Mouse (Mus musculus): ENCODE measurements around the gene Ctsw.

The Ctsw gene

GRCm38 (mm10) chr19:5488878-5489571 is 20.7 kb upstream of the Ctsw start:
- in situ Hi-C loops (cut with MboI; ENCODE audit: unreplicated experiment in 2 of 2): loop anchor here (5.0 kb wide), 3 partner anchors 57 to 122 kb away; partner anchors contain the start of genes AI837181 (in 1 of the 2), Banf1 (in 1 of the 2) and Eif1ad (in 1 of the 2)

DNA sequence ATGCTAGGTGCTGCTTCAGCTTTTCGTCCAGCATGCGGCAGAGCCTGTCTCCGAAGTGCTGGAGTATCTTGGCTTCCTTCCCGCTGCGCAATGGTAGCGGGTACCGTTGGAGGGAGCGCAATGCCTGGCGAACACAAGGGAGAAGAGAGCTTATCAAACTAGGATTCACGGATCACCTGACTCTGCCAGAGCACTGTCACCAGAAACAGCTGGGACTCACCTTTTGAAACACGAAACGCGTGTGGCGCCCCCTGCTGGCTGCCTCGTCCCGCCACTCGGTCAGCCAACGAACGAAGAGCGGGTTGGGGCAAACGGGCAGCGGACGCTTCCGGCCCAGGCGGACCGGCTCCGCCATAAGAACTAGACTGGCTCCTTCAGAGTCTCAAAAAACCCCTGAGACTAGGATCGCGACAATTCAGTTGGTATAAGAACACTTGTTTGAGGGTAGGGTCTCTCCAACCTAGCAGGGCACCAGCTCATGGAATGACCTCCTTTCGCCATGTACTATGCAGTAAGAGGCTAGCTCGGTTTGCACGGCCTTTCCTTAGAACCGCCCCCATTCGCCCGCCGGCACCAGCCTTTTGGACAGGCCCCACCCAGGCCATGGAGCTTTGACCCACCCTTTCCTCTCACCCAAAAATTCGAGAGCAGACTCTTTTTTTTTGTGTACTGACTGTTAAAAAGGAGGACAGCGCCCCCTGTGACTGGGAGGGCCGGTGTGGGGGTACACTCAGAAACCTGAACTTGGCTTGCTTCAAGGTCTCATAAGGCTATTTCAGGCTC is 19.7 kb upstream of the Ctsw start, which contains the start of gene Mus81:
Mus81 (minus strand) TSS at position 635 of the 783 bp plus-strand sequence.
- in situ Hi-C loops (cut with MboI; ENCODE audit: unreplicated experiment in 2 of 2): loop anchor here (5.0 kb wide), 3 partner anchors 56 to 121 kb away; partner anchors contain the start of genes AI837181 (in 1 of the 2), Banf1 (in 1 of the 2) and Eif1ad (in 1 of the 2)

GRCm38 (mm10) chr19:5486771-5487170 is 18.5 kb upstream of the Ctsw start:
- in situ Hi-C loops (cut with MboI; ENCODE audit: unreplicated experiment in 2 of 2): loop anchor here (5.0 kb wide), 3 partner anchors 54 to 119 kb away; partner anchors contain the start of genes AI837181 (in 1 of the 2), Banf1 (in 1 of the 2) and Eif1ad (in 1 of the 2)

DNA sequence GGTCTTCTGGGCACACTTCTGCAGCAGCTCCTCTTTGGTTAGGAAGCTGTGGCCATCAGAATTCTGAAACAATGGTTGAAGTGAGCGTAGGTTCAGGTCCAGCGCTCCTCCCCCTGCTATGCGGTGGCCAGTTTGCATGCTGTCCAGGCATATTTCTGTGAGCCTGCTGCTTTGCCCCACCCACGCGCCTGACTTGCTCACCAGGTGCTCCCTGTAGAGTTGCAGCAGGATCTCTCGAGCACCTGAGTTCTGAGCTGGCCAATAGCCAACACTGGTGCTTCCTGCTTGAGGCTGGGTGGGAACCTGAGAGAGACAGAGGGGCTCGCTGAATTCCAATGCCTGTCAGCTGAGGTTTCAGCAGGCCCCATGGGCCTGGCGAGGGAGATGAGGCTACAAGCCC is 18.0 kb upstream of the Ctsw start:
- in situ Hi-C loops (cut with MboI; ENCODE audit: unreplicated experiment in 2 of 2): loop anchor here (5.0 kb wide), 3 partner anchors 54 to 119 kb away; partner anchors contain the start of genes AI837181 (in 1 of the 2), Banf1 (in 1 of the 2) and Eif1ad (in 1 of the 2)

- in situ Hi-C loops (cut with MboI; ENCODE audit: unreplicated experiment in 2 of 2): loop anchor here (5.0 kb wide), 3 partner anchors 54 to 119 kb away; partner anchors contain the start of genes AI837181 (in 1 of the 2), Banf1 (in 1 of the 2) and Eif1ad (in 1 of the 2)
Measured at GRCm38 (mm10) chr19:5485821-5486220, 17.5 kb upstream of the Ctsw start.

- in situ Hi-C loops (cut with MboI; ENCODE audit: unreplicated experiment in 2 of 2): loop anchor here (5.0 kb wide), 3 partner anchors 53 to 118 kb away; partner anchors contain the start of genes AI837181 (in 1 of the 2), Banf1 (in 1 of the 2) and Eif1ad (in 1 of the 2)
Measured at GRCm38 (mm10) chr19:5485371-5485770, 17.1 kb upstream of the Ctsw start.

GRCm38 (mm10) chr19:5484496-5484895 is 16.2 kb upstream of the Ctsw start:
- in situ Hi-C loops (cut with MboI; ENCODE audit: unreplicated experiment in 2 of 2): no loop called here

GRCm38 (mm10) chr19:5483386-5484359 is 15.4 kb upstream of the Ctsw start:
- in situ Hi-C loops (cut with MboI; ENCODE audit: unreplicated experiment in 2 of 2): no loop called here

GRCm38 (mm10) chr19:5481398-5481797 is 13.1 kb upstream of the Ctsw start:
- in situ Hi-C loops (cut with MboI; ENCODE audit: unreplicated experiment in 2 of 2): no loop called here

DNA sequence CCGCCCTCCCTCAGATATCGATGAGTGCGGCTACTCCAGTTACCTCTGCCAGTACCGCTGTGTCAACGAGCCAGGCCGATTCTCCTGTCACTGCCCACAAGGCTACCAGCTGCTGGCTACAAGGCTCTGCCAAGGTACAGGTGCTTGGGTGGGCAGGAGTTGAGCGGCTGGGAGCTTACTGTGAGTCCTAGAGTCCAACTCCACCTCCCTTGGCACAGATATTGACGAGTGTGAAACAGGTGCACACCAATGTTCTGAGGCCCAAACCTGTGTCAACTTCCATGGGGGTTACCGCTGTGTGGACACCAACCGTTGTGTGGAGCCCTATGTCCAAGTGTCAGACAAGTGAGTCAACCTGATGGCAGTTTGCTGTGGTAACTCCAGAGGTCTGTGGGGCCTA is 11.7 kb upstream of the Ctsw start:
- in situ Hi-C loops (cut with MboI; ENCODE audit: unreplicated experiment in 2 of 2): no loop called here

GRCm38 (mm10) chr19:5477668-5478300 is 9.5 kb upstream of the Ctsw start:
- in situ Hi-C loops (cut with MboI; ENCODE audit: unreplicated experiment in 2 of 2): loop anchor here in 1 of 2 experiments (10.0 kb wide), 1 partner anchor 87 kb away; the partner anchor contains the start of genes Ap5b1 and Ovol1

GRCm38 (mm10) chr19:5477004-5477667 is 8.8 kb upstream of the Ctsw start:
- in situ Hi-C loops (cut with MboI; ENCODE audit: unreplicated experiment in 2 of 2): loop anchor here in 1 of 2 experiments (10.0 kb wide), 1 partner anchor 88 kb away; the partner anchor contains the start of genes Ap5b1 and Ovol1

- in situ Hi-C loops (cut with MboI; ENCODE audit: unreplicated experiment in 2 of 2): loop anchor here in 1 of 2 experiments (10.0 kb wide), 1 partner anchor 90 kb away; the partner anchor contains the start of genes Ap5b1 and Ovol1
Measured at GRCm38 (mm10) chr19:5475069-5475714, 6.9 kb upstream of the Ctsw start.

DNA sequence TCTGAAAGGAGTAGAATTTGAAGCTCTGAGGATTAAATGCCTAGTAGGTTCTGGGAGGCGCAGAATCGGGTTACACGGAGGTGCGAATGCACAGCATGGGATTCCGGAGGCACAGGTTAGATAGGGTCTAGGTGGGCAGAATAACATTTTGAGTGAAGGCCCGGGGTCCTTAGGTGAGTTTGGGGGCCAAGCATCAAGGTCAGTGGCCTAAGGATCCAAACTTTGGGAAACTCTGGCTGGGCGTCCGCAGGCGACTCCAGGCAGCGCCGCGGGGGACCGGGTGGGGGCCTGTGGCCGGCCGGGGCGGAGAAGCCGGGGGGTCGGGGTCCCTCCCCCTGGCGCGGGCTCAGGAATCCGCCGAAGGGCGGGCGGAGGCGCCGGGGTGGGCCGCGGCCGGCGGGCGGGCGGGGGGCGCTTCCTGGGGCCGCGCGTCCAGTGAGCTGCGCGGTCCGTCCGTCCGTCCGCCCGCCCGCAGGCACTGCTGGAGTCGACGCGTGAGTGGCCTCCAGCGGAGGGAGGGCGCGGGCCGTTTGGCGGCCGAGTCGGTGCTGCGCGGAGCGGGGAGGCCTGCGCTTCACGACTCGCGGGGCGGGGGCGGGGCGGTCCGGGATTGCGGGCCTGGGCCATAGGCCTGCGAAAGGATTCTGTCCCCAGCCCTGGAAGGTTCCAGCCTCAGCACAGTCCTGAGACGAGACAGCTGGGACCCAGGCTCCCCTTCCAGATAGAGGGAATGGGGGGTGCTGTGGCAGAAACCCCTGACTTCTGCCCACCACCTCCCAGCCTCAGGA is 6.2 kb upstream of the Ctsw start:
- in situ Hi-C loops (cut with MboI; ENCODE audit: unreplicated experiment in 2 of 2): loop anchor here in 1 of 2 experiments (10.0 kb wide), 1 partner anchor 90 kb away; the partner anchor contains the start of genes Ap5b1 and Ovol1

- in situ Hi-C loops (cut with MboI; ENCODE audit: unreplicated experiment in 2 of 2): loop anchor here in 1 of 2 experiments (10.0 kb wide), 1 partner anchor 91 kb away; the partner anchor contains the start of genes Ap5b1 and Ovol1
Measured at GRCm38 (mm10) chr19:5473720-5474119, 5.4 kb upstream of the Ctsw start, which contains the start of gene Efemp2. Efemp2 (plus strand) TSS chr19:5473954.

GRCm38 (mm10) chr19:5472857-5473256 is 4.5 kb upstream of the Ctsw start:
- in situ Hi-C loops (cut with MboI; ENCODE audit: unreplicated experiment in 2 of 2): loop anchor here in 1 of 2 experiments (10.0 kb wide), 1 partner anchor 92 kb away; the partner anchor contains the start of genes Ap5b1 and Ovol1

DNA sequence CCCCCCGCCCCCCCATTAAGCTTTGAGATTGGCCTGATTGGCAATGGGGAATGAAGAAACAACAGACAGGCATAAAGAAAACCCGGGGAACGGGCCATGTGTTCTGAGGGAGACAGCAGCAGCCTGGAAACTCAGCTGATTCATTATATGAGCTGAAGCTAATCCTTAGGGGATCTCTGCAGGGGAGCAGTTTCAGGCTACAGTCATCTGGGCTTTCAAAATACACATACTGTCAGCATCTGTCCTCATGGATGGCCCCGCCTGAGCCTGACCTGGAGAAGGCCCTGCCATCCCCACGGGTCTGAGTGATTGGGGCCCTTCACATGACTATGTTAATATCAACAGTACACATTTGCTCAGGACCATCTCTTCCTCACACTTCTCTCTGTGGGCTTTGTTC is 3.5 kb upstream of the Ctsw start:
- in situ Hi-C loops (cut with MboI; ENCODE audit: unreplicated experiment in 2 of 2): loop anchor here in 1 of 2 experiments (10.0 kb wide), 1 partner anchor 93 kb away; the partner anchor contains the start of genes Ap5b1 and Ovol1
